Mouse (Mus musculus) G1E (cell line): ENCODE measurements around the gene Zfp697.

Source experiments
- CTCF ChIP-seq: IDR thresholded peaks from 2 replicates; pipeline ENCODE4 v1.5.1; 2012; ENCODE audit warnings: low read depth, low read length, inconsistent platforms, mixed read lengths
- GATA1 ChIP-seq: IDR thresholded peaks from 2 replicates; pipeline ENCODE4 v1.6.1; 2012; ENCODE audit warnings: borderline replicate concordance, low read length, inconsistent platforms, mixed read lengths
- TAL1 ChIP-seq: conservative IDR thresholded peaks from 2 replicates; pipeline ENCODE4 v1.6.1; 2012; ENCODE audit warnings: low read depth, low read length, inconsistent platforms, mixed read lengths

DNA sequence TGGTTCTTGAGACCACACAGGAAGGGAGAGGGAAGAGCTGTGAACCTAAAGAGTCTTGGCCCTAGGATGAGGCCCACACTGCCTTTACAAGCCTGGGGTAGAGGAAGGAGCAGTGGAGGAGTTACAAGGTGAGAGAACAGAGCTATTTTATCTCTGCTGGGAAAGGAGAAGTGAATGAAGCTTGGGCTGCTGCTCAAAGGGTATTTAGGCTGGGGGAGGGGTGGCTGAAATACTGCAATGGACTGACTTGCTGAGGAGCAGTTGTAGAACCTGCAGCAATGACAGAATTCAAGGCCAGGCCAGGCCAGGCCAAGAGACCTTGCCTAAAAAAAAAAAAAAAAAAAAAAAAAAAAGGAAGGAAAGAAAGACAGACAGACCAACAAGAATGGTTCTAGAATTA is 46.9 kb upstream of the Zfp697 start:
- TF ChIP-seq CTCF (no peak), GATA1 (no peak), TAL1 (no peak)
